Mouse (Mus musculus): Measurements from ENCODE around the gene Tcl1b5.

Tcl1b5 gene

GRCm38 (mm10) chr12:105207071-105207470 lies 30.9 kb downstream of the Tcl1b5 start:
- no peak for DNase-seq (ENCODE audit: low read depth in 1 of 2, low spot score in 2 of 2)

GRCm38 (mm10) chr12:105208441-105208840 lies 32.3 kb downstream of the Tcl1b5 start:
- no peak for DNase-seq (ENCODE audit: low read depth in 1 of 2, low spot score in 2 of 2)

- DNase-seq (ENCODE audit: low read depth in 1 of 2, low spot score in 2 of 2), result no peak
Observed at GRCm38 (mm10) chr12:105209231-105209630, 33.1 kb downstream of the Tcl1b5 start.

GRCm38 (mm10) chr12:105217101-105217760 lies 41.1 kb downstream of the Tcl1b5 start:
- no peak for DNase-seq (ENCODE audit: low read depth in 1 of 2, low spot score in 2 of 2)

- DNase-seq (ENCODE audit: low read depth in 1 of 2, low spot score in 2 of 2), result no peak
Observed at GRCm38 (mm10) chr12:105222601-105223319, 46.6 kb downstream of the Tcl1b5 start, which contains the start of gene Tcl1. Tcl1 (minus strand) TSS chr12:105222793.

GRCm38 (mm10) chr12:105224621-105225320 lies 48.6 kb downstream of the Tcl1b5 start:
- no peak for DNase-seq (ENCODE audit: low read depth in 1 of 2, low spot score in 2 of 2)
